Mouse (Mus musculus): Measurements from ENCODE around the gene Wdr20rt. TPM values are rescaled to one million over a fixed set of nuclear protein-coding genes. Genes with fewer than 3 reads are reported as not detected.
A peak's percentile ranks its signal among the peaks of the same experiment; 100 is the strongest.

The Wdr20rt gene
- polyA plus RNA-seq (2014; fragmentation: Nextera tagmentation; extraction: Ambion mirVana) = not detected in 2 replicates

GRCm38 (mm10) chr12:65225467-65225945 lies at the start of gene Wdr20rt:
TSS of gene Wdr20rt (plus strand) at chr12:65225517.
- 96% methylated on average over 22 of the region's 22 CpGs for WGBS
- no peaks in the 10 kb centered on the region for H3K4me1 ChIP-seq (ENCODE audit: control insufficient read depth, insufficient read depth, low read length)
- no peak within 1 kb of the TSS for H3K4me2 ChIP-seq
- H3K36me3 ChIP-seq (ENCODE audit: control insufficient read depth, insufficient read depth, low read length) = no peaks in the 10 kb centered on the region
- H3K9me3 ChIP-seq (ENCODE audit: control insufficient read depth, low read length) = no peaks in the 10 kb centered on the region
- H3K27me3 ChIP-seq (ENCODE audit: control insufficient read depth, insufficient read depth, low read length) = no peaks in the 10 kb centered on the region
- H3K4me3 ChIP-seq (ENCODE audit: low read depth, low read length) = no peak within 1 kb of the TSS
- DNase-seq (ENCODE audit: low spot score, missing footprints) (no peak), ATAC-seq (ENCODE audit: low FRiP score) (no peak)
- H3K27ac ChIP-seq (ENCODE audit: low read depth, low read length) = no peak within 1 kb of the TSS
- no peak within 1 kb of the TSS for H3K9ac ChIP-seq (ENCODE audit: low read length)

GRCm38 (mm10) chr12:65187365-65187764 lies 38.0 kb upstream of the Wdr20rt start:
- ATAC-seq (ENCODE audit: low FRiP score) = no peak
- no peaks in the 10 kb centered on the region for H3K27me3 ChIP-seq (ENCODE audit: control insufficient read depth, insufficient read depth, low read length)
- H3K9ac ChIP-seq (ENCODE audit: low read length) = no peak overlapping the region
- H3K4me2 ChIP-seq = no peak overlapping the region
- WGBS = 60% methylated on average over 3 of the region's 3 CpGs
- H3K4me1 ChIP-seq (ENCODE audit: control insufficient read depth, insufficient read depth, low read length) = no peaks in the 10 kb centered on the region
- H3K9me3 ChIP-seq (ENCODE audit: control insufficient read depth, low read length) = no peaks in the 10 kb centered on the region
- H3K36me3 ChIP-seq (ENCODE audit: control insufficient read depth, insufficient read depth, low read length) = no peaks in the 10 kb centered on the region
- no peak for DNase-seq (ENCODE audit: low spot score, missing footprints)
- H3K27ac ChIP-seq (ENCODE audit: low read depth, low read length) = no peak overlapping the region
- no peak overlapping the region for H3K4me3 ChIP-seq (ENCODE audit: low read depth, low read length)

- no peak overlapping the region for H3K9ac ChIP-seq (ENCODE audit: low read length)
- H3K4me2 ChIP-seq = no peak overlapping the region
- no peak overlapping the region for H3K4me3 ChIP-seq (ENCODE audit: low read depth, low read length)
- ATAC-seq (ENCODE audit: low FRiP score) (no peak), DNase-seq (ENCODE audit: low spot score, missing footprints) (no peak)
- H3K27ac ChIP-seq (ENCODE audit: low read depth, low read length) = no peak overlapping the region
- no peaks in the 10 kb centered on the region for H3K9me3 ChIP-seq (ENCODE audit: control insufficient read depth, low read length)
- no peaks in the 10 kb centered on the region for H3K36me3 ChIP-seq (ENCODE audit: control insufficient read depth, insufficient read depth, low read length)
- no peaks in the 10 kb centered on the region for H3K27me3 ChIP-seq (ENCODE audit: control insufficient read depth, insufficient read depth, low read length)
- H3K4me1 ChIP-seq (ENCODE audit: control insufficient read depth, insufficient read depth, low read length) = no peaks in the 10 kb centered on the region
- WGBS = 75% methylated on average over 2 of the region's 2 CpGs
Measured at GRCm38 (mm10) chr12:65189213-65189612, 36.1 kb upstream of the Wdr20rt start.

DNA sequence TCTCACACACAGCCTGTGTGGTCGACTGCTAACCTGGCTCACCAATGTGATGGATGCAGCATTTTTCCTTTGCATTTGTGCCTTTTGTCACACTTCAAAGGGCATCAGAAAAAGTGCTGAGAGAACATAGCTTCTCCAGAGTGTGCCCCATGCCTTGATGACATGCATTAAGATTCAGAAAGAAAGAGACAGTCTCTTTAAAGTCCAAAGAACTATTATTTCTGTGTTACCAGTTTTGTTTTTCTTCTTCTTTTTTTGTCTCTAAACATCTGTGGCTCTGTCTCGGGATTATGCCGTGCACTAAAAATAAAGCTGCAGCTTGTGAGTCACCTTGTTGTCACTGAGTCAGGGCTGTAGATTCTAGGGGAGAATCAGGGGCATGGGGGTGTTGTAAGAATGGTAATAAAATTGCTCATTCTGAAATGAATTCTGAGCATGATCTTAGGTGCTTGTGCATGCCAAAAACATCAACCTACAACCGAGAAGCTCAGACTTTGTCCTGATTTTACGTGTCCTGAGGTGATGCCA lies 31.2 kb upstream of the Wdr20rt start:
- Histone ChIP-seq H3K9me3 (ENCODE audit: control insufficient read depth, low read length) (no peaks in the 10 kb centered on the region), H3K27me3 (ENCODE audit: control insufficient read depth, insufficient read depth, low read length) (no peaks in the 10 kb centered on the region), H3K9ac (ENCODE audit: low read length) (no peak overlapping the region), H3K4me1 (ENCODE audit: control insufficient read depth, insufficient read depth, low read length) (no peaks in the 10 kb centered on the region), H3K4me2 (no peak overlapping the region), H3K27ac (ENCODE audit: low read depth, low read length) (no peak overlapping the region), H3K4me3 (ENCODE audit: low read depth, low read length) (no peak overlapping the region), H3K36me3 (ENCODE audit: control insufficient read depth, insufficient read depth, low read length) (no peaks in the 10 kb centered on the region)
- DNase-seq (ENCODE audit: low spot score, missing footprints) (no peak), ATAC-seq (ENCODE audit: low FRiP score) (no peak)
- 83% methylated on average over 5 of the region's 5 CpGs for WGBS

DNA sequence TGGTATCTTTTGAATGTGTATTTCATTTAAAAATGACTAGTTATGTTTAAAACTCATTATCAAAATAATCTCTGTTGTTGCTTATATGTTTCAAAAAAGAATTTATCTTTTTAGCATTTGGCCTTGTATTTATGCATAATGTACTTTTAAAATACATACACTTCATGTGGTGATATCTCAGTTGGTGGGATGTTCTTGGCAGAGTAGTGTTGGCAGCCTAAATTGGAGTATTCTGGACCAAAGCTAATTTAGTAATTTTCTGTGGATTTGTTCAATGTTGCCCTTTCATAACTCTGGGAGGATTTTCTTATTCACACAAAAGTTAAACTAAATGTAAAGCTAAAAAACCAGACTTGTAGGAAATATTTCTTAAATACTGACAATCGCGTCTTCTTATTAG lies 23.5 kb upstream of the Wdr20rt start:
- 97% methylated on average over 2 of the region's 2 CpGs for WGBS
- no peak overlapping the region for H3K4me3 ChIP-seq (ENCODE audit: low read depth, low read length)
- ATAC-seq (ENCODE audit: low FRiP score) = no peak

DNA sequence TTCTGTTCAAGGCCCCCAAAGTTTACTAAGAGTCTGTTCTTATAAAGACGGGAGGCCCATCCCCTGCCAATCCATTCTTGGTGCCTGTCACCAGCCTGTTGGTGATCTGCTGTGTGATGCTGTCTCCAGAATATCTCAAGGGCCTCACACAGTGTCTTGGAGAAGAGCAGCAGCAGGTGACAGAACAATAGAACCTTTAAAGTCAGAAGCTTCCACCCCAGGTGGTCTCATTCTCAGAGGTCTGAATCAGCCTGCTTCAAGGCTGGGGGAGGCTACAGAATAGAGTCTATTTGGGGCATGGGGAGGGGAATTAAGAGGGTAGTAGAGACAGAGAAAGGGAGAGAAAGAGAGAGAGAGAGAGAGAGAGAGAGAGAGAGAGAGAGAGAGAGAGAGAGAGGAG lies 18.9 kb upstream of the Wdr20rt start:
- Histone ChIP-seq H3K4me1 (ENCODE audit: control insufficient read depth, insufficient read depth, low read length) (no peaks in the 10 kb centered on the region), H3K9ac (ENCODE audit: low read length) (no peak overlapping the region), H3K9me3 (ENCODE audit: control insufficient read depth, low read length) (no peaks in the 10 kb centered on the region), H3K4me3 (ENCODE audit: low read depth, low read length) (no peak overlapping the region), H3K4me2 (no peak overlapping the region), H3K27me3 (ENCODE audit: control insufficient read depth, insufficient read depth, low read length) (no peaks in the 10 kb centered on the region), H3K36me3 (ENCODE audit: control insufficient read depth, insufficient read depth, low read length) (no peaks in the 10 kb centered on the region), H3K27ac (ENCODE audit: low read depth, low read length) (no peak overlapping the region)
- 60% methylated on average over 1 of the region's 1 CpGs for WGBS
- no peak for ATAC-seq (ENCODE audit: low FRiP score)
- no peak for DNase-seq (ENCODE audit: low spot score, missing footprints)

More for the DNA sequence above, 23.5 kb upstream of the Wdr20rt start:
- Histone ChIP-seq H3K4me1 (ENCODE audit: control insufficient read depth, insufficient read depth, low read length) (no peaks in the 10 kb centered on the region), H3K9ac (ENCODE audit: low read length) (no peak overlapping the region), H3K27me3 (ENCODE audit: control insufficient read depth, insufficient read depth, low read length) (no peaks in the 10 kb centered on the region), H3K9me3 (ENCODE audit: control insufficient read depth, low read length) (no peaks in the 10 kb centered on the region), H3K27ac (ENCODE audit: low read depth, low read length) (no peak overlapping the region), H3K36me3 (ENCODE audit: control insufficient read depth, insufficient read depth, low read length) (no peaks in the 10 kb centered on the region), H3K4me2 (no peak overlapping the region)
- no peak for DNase-seq (ENCODE audit: low spot score, missing footprints)

DNA sequence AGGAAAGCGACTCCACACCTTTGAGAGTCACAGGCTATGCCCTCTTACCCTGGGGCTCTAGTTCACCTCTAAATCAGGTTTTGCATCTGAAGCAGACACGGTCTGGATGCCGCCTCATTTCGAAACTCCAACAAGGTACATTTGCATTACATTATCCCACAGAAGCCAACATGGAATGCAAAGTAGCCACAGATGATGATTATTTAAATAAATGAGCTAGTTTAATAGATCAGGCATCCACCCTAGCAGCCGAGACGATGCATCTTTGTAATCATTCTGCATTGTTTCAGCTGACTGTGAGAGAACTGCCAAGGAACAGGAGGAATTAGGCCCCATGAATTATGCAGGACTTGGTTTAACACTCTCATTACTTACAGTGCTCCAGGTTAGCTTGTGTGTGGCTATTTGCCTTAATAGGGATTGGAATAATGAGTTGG lies 8.9 kb upstream of the Wdr20rt start:
- no peak for DNase-seq (ENCODE audit: low spot score, missing footprints)
- ATAC-seq (ENCODE audit: low FRiP score) = peak; percentile 59
- H3K36me3 ChIP-seq (ENCODE audit: control insufficient read depth, insufficient read depth, low read length) = no peaks in the 10 kb centered on the region
- H3K4me3 ChIP-seq (ENCODE audit: low read depth, low read length) = no peak overlapping the region
- H3K9me3 ChIP-seq (ENCODE audit: control insufficient read depth, low read length) = no peaks in the 10 kb centered on the region
- no peak overlapping the region for H3K27ac ChIP-seq (ENCODE audit: low read depth, low read length)
- H3K4me1 ChIP-seq (ENCODE audit: control insufficient read depth, insufficient read depth, low read length) = no peaks in the 10 kb centered on the region
- WGBS = 76% methylated on average over 6 of the region's 6 CpGs
- no peaks in the 10 kb centered on the region for H3K27me3 ChIP-seq (ENCODE audit: control insufficient read depth, insufficient read depth, low read length)
- H3K4me2 ChIP-seq = no peak overlapping the region
- no peak overlapping the region for H3K9ac ChIP-seq (ENCODE audit: low read length)

GRCm38 (mm10) chr12:65228628-65229027 lies 3.3 kb downstream of the Wdr20rt start:
- WGBS = 72% methylated on average over 6 of the region's 6 CpGs
- H3K9ac ChIP-seq (ENCODE audit: low read length) = no peak overlapping the region
- DNase-seq (ENCODE audit: low spot score, missing footprints) (no peak), ATAC-seq (ENCODE audit: low FRiP score) (no peak)
- no peak overlapping the region for H3K27ac ChIP-seq (ENCODE audit: low read depth, low read length)
- no peaks in the 10 kb centered on the region for H3K27me3 ChIP-seq (ENCODE audit: control insufficient read depth, insufficient read depth, low read length)
- no peak overlapping the region for H3K4me2 ChIP-seq
- no peaks in the 10 kb centered on the region for H3K4me1 ChIP-seq (ENCODE audit: control insufficient read depth, insufficient read depth, low read length)
- H3K4me3 ChIP-seq (ENCODE audit: low read depth, low read length) = no peak overlapping the region
- H3K9me3 ChIP-seq (ENCODE audit: control insufficient read depth, low read length) = no peaks in the 10 kb centered on the region
- H3K36me3 ChIP-seq (ENCODE audit: control insufficient read depth, insufficient read depth, low read length) = no peaks in the 10 kb centered on the region

GRCm38 (mm10) chr12:65229041-65229440 lies 3.7 kb downstream of the Wdr20rt start:
- Histone ChIP-seq H3K36me3 (ENCODE audit: control insufficient read depth, insufficient read depth, low read length) (no peaks in the 10 kb centered on the region), H3K4me3 (ENCODE audit: low read depth, low read length) (no peak overlapping the region), H3K9ac (ENCODE audit: low read length) (no peak overlapping the region), H3K27me3 (ENCODE audit: control insufficient read depth, insufficient read depth, low read length) (no peaks in the 10 kb centered on the region), H3K27ac (ENCODE audit: low read depth, low read length) (no peak overlapping the region), H3K9me3 (ENCODE audit: control insufficient read depth, low read length) (no peaks in the 10 kb centered on the region), H3K4me2 (no peak overlapping the region), H3K4me1 (ENCODE audit: control insufficient read depth, insufficient read depth, low read length) (no peaks in the 10 kb centered on the region)
- no peak for ATAC-seq (ENCODE audit: low FRiP score)
- DNase-seq (ENCODE audit: low spot score, missing footprints) = no peak
